Mouse (Mus musculus): ENCODE data around the gene Galnt13. TPM values are rescaled to one million over a fixed set of nuclear protein-coding genes. Genes with fewer than 3 reads are reported as not detected.
"Not testable (repeated sequence)": the region's sequence is repeated elsewhere in the genome, so short reads cannot be mapped to it uniquely, and the experiment has no call there.

The Galnt13 gene
- polyA plus RNA-seq, 1 experiment from 2014 or later, result not detected

DNA sequence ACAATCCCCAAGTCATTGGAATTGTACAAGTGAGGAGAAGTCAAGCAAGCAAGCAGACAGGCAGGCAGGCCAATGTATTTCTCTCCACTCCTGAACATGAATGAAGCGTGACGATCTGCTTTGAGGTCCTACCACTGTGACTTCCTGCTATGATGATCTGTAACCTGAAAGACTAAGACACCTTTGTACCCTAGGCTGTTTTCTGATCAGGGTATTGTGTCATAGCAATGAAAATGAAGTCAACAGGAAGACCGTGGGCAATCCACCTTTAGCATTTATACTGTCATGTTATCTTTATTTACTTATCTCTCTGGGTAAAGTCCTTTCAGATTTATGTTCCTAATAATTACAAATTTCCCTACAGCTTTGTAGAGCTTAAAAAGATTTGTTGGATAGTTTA is 500.3 kb downstream of the Galnt13 start:
- H3K36me3 ChIP-seq (replicated peaks), result no peaks in the 10 kb centered on the region
- no peaks in the 10 kb centered on the region for H3K27me3 ChIP-seq
- no peaks in the 10 kb centered on the region for H3K9me3 ChIP-seq (replicated peaks)
- no peak overlapping the region for H3K4me2 ChIP-seq
- H3K4me1 ChIP-seq (replicated peaks), result no peaks in the 10 kb centered on the region
- H3K27ac ChIP-seq (replicated peaks), result no peak overlapping the region
- H3K4me3 ChIP-seq (replicated peaks), result no peak overlapping the region
- H3K9ac ChIP-seq, result no peak overlapping the region
- ATAC-seq (ENCODE audit: insufficient read depth), result no peak
- 74% methylated on average over 3 of the region's 3 CpGs for WGBS (ENCODE audit: insufficient replicate concordance)

DNA sequence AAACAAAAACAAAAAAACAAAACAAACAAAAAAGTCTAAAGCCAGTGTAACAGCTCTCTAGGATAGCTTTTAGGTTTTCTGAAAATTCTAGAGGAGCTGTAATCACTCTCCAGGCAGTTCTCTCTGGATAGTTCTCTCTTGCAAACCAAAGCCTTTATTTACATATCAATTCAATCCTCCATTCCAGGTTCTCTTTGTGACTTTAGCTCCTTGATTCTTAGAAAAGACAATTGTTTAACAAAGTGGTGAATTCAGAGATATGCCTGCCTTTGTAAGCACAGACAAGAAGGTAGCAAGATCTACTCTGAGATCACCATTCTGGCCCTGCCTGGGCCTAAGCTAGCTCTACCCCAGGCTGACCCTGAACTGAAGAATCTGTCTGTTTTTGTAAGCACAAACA is 501.2 kb downstream of the Galnt13 start:
- no peak overlapping the region for H3K4me2 ChIP-seq
- H3K27me3 ChIP-seq, result no peaks in the 10 kb centered on the region
- no peaks in the 10 kb centered on the region for H3K4me1 ChIP-seq (replicated peaks)
- ATAC-seq (ENCODE audit: insufficient read depth), result no peak
- H3K27ac ChIP-seq (replicated peaks), result no peak overlapping the region
- H3K9me3 ChIP-seq (replicated peaks), result no peaks in the 10 kb centered on the region
- H3K9ac ChIP-seq, result no peak overlapping the region
- no peak overlapping the region for H3K4me3 ChIP-seq (replicated peaks)
- no peaks in the 10 kb centered on the region for H3K36me3 ChIP-seq (replicated peaks)

GRCm38 (mm10) chr2:54938075-54938474 is 502.0 kb downstream of the Galnt13 start:
- Histone ChIP-seq H3K27me3 (no peaks in the 10 kb centered on the region), H3K4me3 (replicated peaks) (no peak overlapping the region), H3K36me3 (replicated peaks) (no peaks in the 10 kb centered on the region), H3K4me2 (no peak overlapping the region), H3K9me3 (replicated peaks) (no peaks in the 10 kb centered on the region), H3K4me1 (replicated peaks) (no peaks in the 10 kb centered on the region), H3K9ac (no peak overlapping the region), H3K27ac (replicated peaks) (no peak overlapping the region)
- ATAC-seq (ENCODE audit: insufficient read depth), result no peak

DNA sequence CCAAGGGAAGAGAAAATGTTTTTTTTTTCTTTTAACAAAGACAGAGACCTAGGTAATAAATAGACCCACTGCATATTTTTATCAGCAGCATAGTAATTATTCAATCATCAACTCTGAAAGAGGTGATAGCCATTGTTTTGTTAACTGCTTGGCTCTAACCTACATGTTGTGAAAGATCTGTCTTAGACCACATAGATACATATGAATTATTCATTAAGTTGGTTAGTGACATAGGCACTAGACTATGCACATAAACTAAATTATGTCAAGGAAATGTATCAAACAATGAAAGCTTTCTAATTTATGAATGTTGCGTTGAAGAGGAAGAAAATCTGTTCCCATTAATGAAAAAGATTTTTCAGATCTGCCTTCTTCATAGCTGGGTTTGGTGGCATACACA is 507.3 kb downstream of the Galnt13 start:
- no peaks in the 10 kb centered on the region for H3K9me3 ChIP-seq (replicated peaks)
- H3K4me3 ChIP-seq (replicated peaks), result no peak overlapping the region
- H3K4me1 ChIP-seq (replicated peaks), result no peaks in the 10 kb centered on the region
- H3K36me3 ChIP-seq (replicated peaks), result no peaks in the 10 kb centered on the region
- H3K27ac ChIP-seq (replicated peaks), result no peak overlapping the region
- WGBS (ENCODE audit: insufficient replicate concordance), result 79% methylated on average over 1 of the region's 1 CpGs
- no peak overlapping the region for H3K4me2 ChIP-seq
- no peaks in the 10 kb centered on the region for H3K27me3 ChIP-seq
- no peak for ATAC-seq (ENCODE audit: insufficient read depth)
- H3K9ac ChIP-seq, result no peak overlapping the region

GRCm38 (mm10) chr2:54983839-54984238 is 547.7 kb downstream of the Galnt13 start:
- Histone ChIP-seq H3K9me3 (replicated peaks) (0 out of 2 replicates have a peak, but pooled peaks cover 3% of the 10 kb centered on the region), H3K27ac (replicated peaks) (no peak overlapping the region), H3K4me2 (no peak overlapping the region), H3K9ac (no peak overlapping the region), H3K27me3 (no peaks in the 10 kb centered on the region), H3K4me1 (replicated peaks) (no peaks in the 10 kb centered on the region), H3K4me3 (replicated peaks) (no peak overlapping the region), H3K36me3 (replicated peaks) (no peaks in the 10 kb centered on the region)
- ATAC-seq (ENCODE audit: insufficient read depth), result no peak
- 81% methylated on average over 1 of the region's 1 CpGs for WGBS (ENCODE audit: insufficient replicate concordance)

DNA sequence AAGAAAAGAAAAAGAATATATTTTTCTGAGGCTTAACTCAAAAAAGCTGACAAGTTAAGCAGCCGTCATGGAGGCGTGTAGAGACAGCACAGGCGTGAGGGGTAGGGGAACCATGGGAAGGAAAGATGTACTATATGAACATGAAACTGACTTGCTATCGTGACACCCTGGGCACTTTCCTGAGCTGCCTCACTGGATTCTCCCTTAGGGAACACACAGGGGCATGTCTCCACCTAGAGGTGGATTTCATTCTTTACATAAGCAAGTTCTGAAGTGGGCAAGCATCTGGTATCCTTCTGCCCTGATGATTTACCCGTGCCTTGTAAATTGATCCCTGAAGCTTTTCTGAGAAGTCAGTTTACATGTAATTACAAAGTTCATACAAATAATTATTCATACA is 586.4 kb downstream of the Galnt13 start:
- no CpG with 5 or more reads among the region's 5 CpGs for WGBS (ENCODE audit: insufficient replicate concordance)
- H3K9ac ChIP-seq; H3K9me3 ChIP-seq (replicated peaks); H3K27ac ChIP-seq (replicated peaks); H3K4me2 ChIP-seq; H3K4me1 ChIP-seq (replicated peaks); H3K27me3 ChIP-seq; H3K36me3 ChIP-seq (replicated peaks); ATAC-seq (ENCODE audit: insufficient read depth); H3K4me3 ChIP-seq (replicated peaks): not testable (repeated sequence)

DNA sequence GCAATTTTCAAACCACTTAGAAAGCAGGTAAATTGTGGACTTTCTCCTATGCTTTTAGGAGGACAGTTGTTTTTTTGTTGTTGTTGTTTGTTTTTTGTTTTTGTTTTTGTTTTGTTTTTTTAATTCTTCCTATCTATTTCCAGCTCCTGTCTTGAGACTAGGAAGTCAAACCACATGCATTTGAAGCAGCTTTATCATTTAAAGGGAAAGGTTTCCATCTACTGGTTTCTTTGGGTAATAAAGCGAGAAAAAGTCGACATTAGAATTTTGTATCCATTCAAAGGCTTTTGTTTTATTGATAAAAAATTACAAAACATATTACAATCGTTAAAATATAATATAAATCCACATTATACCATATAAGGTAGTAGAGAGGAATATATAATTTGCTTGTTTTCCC is 598.5 kb downstream of the Galnt13 start:
- H3K27ac ChIP-seq (replicated peaks), result no peak overlapping the region
- no peaks in the 10 kb centered on the region for H3K9me3 ChIP-seq (replicated peaks)
- H3K4me2 ChIP-seq, result no peak overlapping the region
- 39% methylated on average over 3 of the region's 3 CpGs for WGBS (ENCODE audit: insufficient replicate concordance)
- H3K9ac ChIP-seq, result no peak overlapping the region
- no peak overlapping the region for H3K4me3 ChIP-seq (replicated peaks)
- no peaks in the 10 kb centered on the region for H3K27me3 ChIP-seq
- no peak for ATAC-seq (ENCODE audit: insufficient read depth)
- no peaks in the 10 kb centered on the region for H3K36me3 ChIP-seq (replicated peaks)
- H3K4me1 ChIP-seq (replicated peaks), result no peaks in the 10 kb centered on the region

- H3K4me3 ChIP-seq (replicated peaks), result no peak overlapping the region
- no peaks in the 10 kb centered on the region for H3K27me3 ChIP-seq
- H3K36me3 ChIP-seq (replicated peaks), result no peaks in the 10 kb centered on the region
- no peak overlapping the region for H3K27ac ChIP-seq (replicated peaks)
- WGBS (ENCODE audit: insufficient replicate concordance), result 73% methylated on average over 7 of the region's 7 CpGs
- no peak for ATAC-seq (ENCODE audit: insufficient read depth)
- no peaks in the 10 kb centered on the region for H3K4me1 ChIP-seq (replicated peaks)
- H3K4me2 ChIP-seq, result no peak overlapping the region
- no peak overlapping the region for H3K9ac ChIP-seq
- H3K9me3 ChIP-seq (replicated peaks), result no peaks in the 10 kb centered on the region
Measured at GRCm38 (mm10) chr2:55065469-55066315, 629.6 kb downstream of the Galnt13 start.

DNA sequence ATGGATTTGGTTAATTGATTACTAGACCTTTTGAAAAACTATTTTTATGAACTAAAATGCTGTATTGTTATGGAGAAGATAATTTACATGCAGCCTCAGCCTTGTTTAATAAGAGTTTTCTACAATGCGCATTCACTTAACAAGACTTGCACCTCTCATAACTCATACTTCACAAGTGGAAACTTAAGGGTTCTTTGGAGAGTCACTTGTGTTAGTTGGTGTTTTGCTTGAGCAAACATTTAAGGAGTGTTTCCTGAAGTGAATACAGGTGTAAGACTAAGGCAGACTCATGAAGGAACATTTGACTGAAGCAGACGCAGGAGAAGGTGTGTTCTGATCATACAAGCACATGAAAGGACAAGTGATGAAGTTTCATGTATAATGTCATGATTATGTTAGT is 649.5 kb downstream of the Galnt13 start:
- no peak overlapping the region for H3K4me3 ChIP-seq (replicated peaks)
- WGBS (ENCODE audit: insufficient replicate concordance), result 72% methylated on average over 2 of the region's 2 CpGs
- H3K27me3 ChIP-seq, result no peaks in the 10 kb centered on the region
- ATAC-seq (ENCODE audit: insufficient read depth), result no peak
- no peak overlapping the region for H3K9ac ChIP-seq
- H3K36me3 ChIP-seq (replicated peaks), result no peaks in the 10 kb centered on the region
- H3K9me3 ChIP-seq (replicated peaks), result no peaks in the 10 kb centered on the region
- no peak overlapping the region for H3K4me2 ChIP-seq
- no peak overlapping the region for H3K27ac ChIP-seq (replicated peaks)
- H3K4me1 ChIP-seq (replicated peaks), result no peaks in the 10 kb centered on the region

GRCm38 (mm10) chr2:55088034-55088433 is 651.9 kb downstream of the Galnt13 start:
- no peak overlapping the region for H3K9ac ChIP-seq
- no peaks in the 10 kb centered on the region for H3K4me1 ChIP-seq (replicated peaks)
- ATAC-seq (ENCODE audit: insufficient read depth), result no peak
- H3K4me2 ChIP-seq, result no peak overlapping the region
- no peak overlapping the region for H3K27ac ChIP-seq (replicated peaks)
- no peaks in the 10 kb centered on the region for H3K9me3 ChIP-seq (replicated peaks)
- H3K36me3 ChIP-seq (replicated peaks), result no peaks in the 10 kb centered on the region
- H3K27me3 ChIP-seq, result no peaks in the 10 kb centered on the region
- 77% methylated on average over 1 of the region's 1 CpGs for WGBS (ENCODE audit: insufficient replicate concordance)
- H3K4me3 ChIP-seq (replicated peaks), result no peak overlapping the region

DNA sequence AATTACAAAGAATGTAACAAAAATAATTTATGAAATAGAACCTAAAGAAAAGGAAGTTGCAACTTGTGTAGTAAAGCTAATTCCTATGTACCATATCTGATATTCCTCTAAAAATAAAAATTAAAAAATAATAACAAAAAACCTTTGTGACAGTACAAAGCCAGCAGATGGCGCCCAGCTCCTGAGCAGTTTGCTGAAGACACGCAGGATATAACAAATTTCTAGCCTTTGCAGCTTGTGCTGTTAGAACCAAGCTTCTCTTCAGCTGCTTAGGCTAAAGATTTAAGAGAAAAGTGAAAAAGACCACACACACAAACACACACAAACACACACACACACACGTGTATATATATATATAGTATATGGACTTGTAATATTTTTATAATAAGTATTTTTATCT is 654.2 kb downstream of the Galnt13 start:
- ATAC-seq (ENCODE audit: insufficient read depth), result no peak
- Histone ChIP-seq H3K4me1 (replicated peaks) (no peaks in the 10 kb centered on the region), H3K4me2 (no peak overlapping the region), H3K9me3 (replicated peaks) (no peaks in the 10 kb centered on the region), H3K9ac (no peak overlapping the region), H3K4me3 (replicated peaks) (no peak overlapping the region), H3K36me3 (replicated peaks) (no peaks in the 10 kb centered on the region), H3K27ac (replicated peaks) (no peak overlapping the region), H3K27me3 (no peaks in the 10 kb centered on the region)
- whole genome bisulfite sequencing (ENCODE audit: insufficient replicate concordance), result 16% methylated on average over 3 of the region's 3 CpGs

DNA sequence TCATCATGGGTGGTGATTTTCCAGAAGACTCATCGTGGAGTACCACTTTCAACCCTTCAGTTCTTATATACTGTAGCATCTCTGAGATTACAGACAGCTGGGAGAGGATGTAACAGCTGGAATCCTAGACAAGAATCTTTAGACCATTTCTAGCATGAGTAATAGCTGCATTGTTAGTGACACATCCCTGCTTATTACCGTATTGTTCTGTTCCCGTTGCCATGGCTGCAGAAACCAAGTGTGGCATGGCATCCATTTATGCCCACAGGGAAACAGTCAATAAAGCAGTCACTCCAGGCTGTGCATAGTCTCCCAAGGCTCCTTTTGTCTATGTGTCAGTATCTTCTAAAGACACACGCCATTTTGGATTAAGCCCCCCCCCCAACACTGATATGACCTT is 655.4 kb downstream of the Galnt13 start:
- no peaks in the 10 kb centered on the region for H3K4me1 ChIP-seq (replicated peaks)
- no peak for ATAC-seq (ENCODE audit: insufficient read depth)
- no peak overlapping the region for H3K9ac ChIP-seq
- no peaks in the 10 kb centered on the region for H3K27me3 ChIP-seq
- H3K9me3 ChIP-seq (replicated peaks), result no peaks in the 10 kb centered on the region
- H3K4me3 ChIP-seq (replicated peaks), result no peak overlapping the region
- no peaks in the 10 kb centered on the region for H3K36me3 ChIP-seq (replicated peaks)
- no peak overlapping the region for H3K27ac ChIP-seq (replicated peaks)
- WGBS (ENCODE audit: insufficient replicate concordance), result 55% methylated on average over 4 of the region's 4 CpGs
- no peak overlapping the region for H3K4me2 ChIP-seq
